Mouse (Mus musculus) left cerebral cortex, adult 11 months (tissue): ENCODE measurements around the gene Olfr1186.
"Not testable (repeated sequence)": the region's sequence is repeated elsewhere in the genome, so short reads cannot be mapped to it uniquely, and the experiment has no call there.

Experiments used
- DNase-seq: peaks from one replicate; pipeline ENCODE4 v3.0.0; 2022; ENCODE audit warnings: low spot score

Olfr1186 gene

GRCm38 (mm10) chr2:88518251-88518650, at the start of gene Olfr1186:
Gene Olfr1186, plus strand, starts transcription at chr2:88518551.
- DNase-seq = no peak

- DNase-seq = no peak
Measured at GRCm38 (mm10) chr2:88483298-88483697, 35.1 kb upstream of the Olfr1186 start, which contains the start of gene Olfr1184. Gene Olfr1184, plus strand, starts transcription at chr2:88483598.

- DNase-seq = no peak
Measured at GRCm38 (mm10) chr2:88493020-88493419, 25.3 kb upstream of the Olfr1186 start, which contains the start of gene Olfr1185-ps1. Gene Olfr1185-ps1, plus strand, starts transcription at chr2:88493320.

DNA sequence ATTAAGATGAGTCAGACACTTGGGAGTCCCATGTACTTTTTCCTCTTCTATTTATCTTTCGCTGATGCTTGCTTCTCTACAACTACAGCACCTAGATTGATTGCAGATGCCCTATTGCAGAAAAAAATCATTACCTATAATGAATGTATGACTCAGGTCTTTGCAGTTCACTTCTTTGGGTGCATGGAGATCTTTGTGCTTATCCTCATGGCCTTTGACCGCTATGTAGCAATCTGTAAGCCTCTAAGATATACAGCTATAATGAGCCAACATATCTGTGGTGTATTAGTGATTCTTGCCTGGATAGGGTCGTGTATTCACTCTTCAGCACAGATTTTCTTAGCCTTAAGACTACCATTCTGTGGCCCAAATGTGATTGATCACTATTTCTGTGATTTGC, 7.4 kb downstream of the Olfr1186 start:
- DNase-seq = no peak

GRCm38 (mm10) chr2:88556635-88557034, 38.3 kb downstream of the Olfr1186 start, which contains the start of gene Olfr1188:
Gene Olfr1188, plus strand, starts transcription at chr2:88556935.
- DNase-seq = no peak

DNA sequence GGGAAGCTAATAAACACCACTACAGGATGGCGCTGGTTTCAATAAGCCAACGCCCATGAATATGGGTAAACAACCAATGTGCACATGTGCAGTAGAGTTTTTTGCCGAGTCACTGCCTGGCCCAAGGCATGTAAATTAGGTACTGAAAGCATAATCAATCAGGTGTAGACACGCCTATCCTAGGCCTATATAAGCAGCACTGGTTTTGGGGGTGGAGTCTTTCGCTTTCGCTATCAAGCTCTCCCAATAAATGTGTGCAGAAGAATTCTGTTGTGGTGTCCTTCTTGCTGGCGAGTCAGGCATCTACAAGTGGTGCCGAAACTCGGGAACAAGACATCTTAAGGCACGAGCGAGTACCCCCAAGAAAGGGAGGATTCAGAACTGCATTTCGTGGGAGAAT, 54.3 kb downstream of the Olfr1186 start:
- not testable (repeated sequence) for DNase-seq
